Mouse (Mus musculus) embryonic facial prominence, embryonic 10.5 days (tissue): ENCODE measurements around the gene Med29. TPM values are rescaled to one million over a fixed set of nuclear protein-coding genes. Genes with fewer than 3 reads are reported as not detected.

ENCODE experiments used
- DNase-seq: peaks from one replicate; pipeline ENCODE4 v3.0.0-alpha.2; 2017; ENCODE audit warnings: low spot score
- H3K27ac ChIP-seq: fragments of 300-500 bp; sonication (generic); replicated peaks from 2 replicates; pipeline ENCODE4 v1.5.1; 2016; ENCODE audit warnings: mild to moderate bottlenecking
- H3K27me3 ChIP-seq: fragments of 300-500 bp; sonication (generic); replicated peaks from 2 replicates; pipeline ENCODE4 v1.6.1; 2016; ENCODE audit warnings: low read depth, mild to moderate bottlenecking; ENCODE audit not compliant: poor library complexity, severe bottlenecking
- H3K36me3 ChIP-seq: fragments of 300-500 bp; sonication (generic); replicated peaks from 2 replicates; pipeline ENCODE4 v1.6.1; 2016; ENCODE audit warnings: mild to moderate bottlenecking, moderate library complexity
- H3K4me1 ChIP-seq: fragments of 300-500 bp; sonication (generic); 2 replicates; pipeline ENCODE4 v1.6.1; 2016
- H3K4me3 ChIP-seq: fragments of 300-500 bp; sonication (generic); 2 replicates; pipeline ENCODE4 v1.5.1; 2016; ENCODE audit warnings: mild to moderate bottlenecking, moderate library complexity
- H3K9me3 ChIP-seq: fragments of 300-500 bp; sonication (generic); 2 replicates; pipeline ENCODE4 v1.6.1; 2016; ENCODE audit warnings: mild to moderate bottlenecking
- WGBS: fragments of 180-500 bp; shearing (Covaris S2); methylation state at CpG from one replicate; pipeline ENCODE4 v1.1.7; 2016; 5-methylcytosine and 5-hydroxymethylcytosine counted together
- polyA plus RNA-seq: library from polyadenylated mRNA; unstranded; fragments of >200 nt; fragmentation: Nextera tagmentation; extraction: Ambion mirVana; gene quantifications from 2 replicates; pipeline ENCODE4 v1.2.1, GENCODE M21; 2016

The Med29 gene
- polyA plus RNA-seq, 1 experiment from 2014 or later, result 61.9 TPM

DNA sequence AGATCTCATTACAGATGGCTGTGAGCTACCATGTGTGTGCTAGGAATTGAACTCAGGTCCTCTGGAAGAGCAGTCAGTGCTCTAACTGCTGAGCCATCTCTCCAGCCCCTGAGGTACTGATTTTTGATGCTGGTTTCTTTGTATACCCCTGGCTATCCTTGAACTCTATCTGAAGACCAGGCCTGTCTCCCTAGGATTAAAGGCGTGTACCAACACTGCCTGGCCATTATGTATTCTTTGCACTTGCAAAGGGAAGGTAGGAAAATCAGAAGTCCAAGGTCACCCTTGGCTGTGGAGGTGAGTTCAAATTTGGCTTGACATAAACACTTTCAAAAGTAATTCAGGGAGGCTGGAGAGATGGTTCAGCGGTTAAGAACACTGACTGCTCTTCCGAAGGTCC is 37.9 kb downstream of the Med29 start:
- Histone ChIP-seq H3K4me1 (peaks cover 44% of the 10 kb centered on the region), H3K36me3 (peaks cover 65% of the 10 kb centered on the region), H3K27ac (no peak overlapping the region), H3K27me3 (no peaks in the 10 kb centered on the region), H3K4me3 (no peak overlapping the region), H3K9me3 (no peaks in the 10 kb centered on the region)
- 91% methylated on average over 3 of the region's 3 CpGs for WGBS
- DNase-seq, result no peak

DNA sequence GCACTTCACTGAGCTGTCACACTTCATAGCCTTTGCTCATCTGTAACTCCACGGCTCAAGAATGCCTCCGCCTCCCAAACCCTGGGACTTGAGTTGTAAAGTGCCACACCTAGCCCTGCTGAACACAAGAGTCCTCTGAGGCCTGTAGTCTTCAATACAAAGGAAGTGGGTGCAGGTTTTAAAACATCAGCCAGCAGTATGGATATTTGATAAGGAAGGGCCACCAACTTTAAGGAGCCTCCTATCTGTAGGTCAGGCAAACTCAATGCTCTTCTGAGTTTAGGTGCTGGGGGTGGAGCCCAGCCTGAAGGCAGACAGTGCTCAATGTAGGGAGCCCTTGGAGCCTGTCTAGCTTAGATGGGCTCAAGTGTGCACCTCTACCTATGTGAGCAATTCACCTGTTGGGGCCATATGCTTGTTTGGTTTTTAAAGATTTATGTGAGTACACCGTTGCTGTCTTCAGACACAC is 38.4 kb downstream of the Med29 start:
- Histone ChIP-seq H3K27ac (no peak overlapping the region), H3K36me3 (peaks cover 60% of the 10 kb centered on the region), H3K4me1 (peaks cover 48% of the 10 kb centered on the region), H3K4me3 (0 out of 2 replicates have a peak overlapping the region, but pooled peaks have one; percentile 5), H3K27me3 (no peaks in the 10 kb centered on the region), H3K9me3 (no peaks in the 10 kb centered on the region)
- DNase-seq, result no peak
- WGBS, result 92% methylated on average over 3 of the region's 3 CpGs

DNA sequence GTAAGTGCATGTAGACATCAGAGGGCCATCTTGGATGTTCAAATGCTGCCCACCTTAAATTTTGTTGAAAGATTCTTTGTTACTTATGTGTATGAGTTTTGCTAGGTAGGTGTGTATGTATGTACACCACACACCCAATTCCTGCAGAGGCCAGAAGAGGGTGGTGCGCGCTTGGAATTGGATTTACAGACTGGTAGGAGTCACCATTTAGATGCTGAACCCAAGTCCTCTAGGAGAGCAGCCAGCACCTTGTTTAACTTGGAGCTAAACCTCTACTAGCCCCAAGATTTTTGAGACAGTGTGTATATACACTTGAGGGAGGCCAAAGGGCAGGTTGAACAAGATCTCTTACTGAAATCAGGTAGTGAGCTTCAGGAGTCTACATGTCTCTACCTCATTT is 39.2 kb downstream of the Med29 start:
- H3K4me3 ChIP-seq, result no peak overlapping the region
- H3K9me3 ChIP-seq, result no peaks in the 10 kb centered on the region
- H3K4me1 ChIP-seq, result peaks cover 45% of the 10 kb centered on the region
- peaks cover 51% of the 10 kb centered on the region for H3K36me3 ChIP-seq
- H3K27ac ChIP-seq, result no peak overlapping the region
- WGBS, result 98% methylated on average over 2 of the region's 2 CpGs
- H3K27me3 ChIP-seq, result no peaks in the 10 kb centered on the region
- no peak for DNase-seq

GRCm38 (mm10) chr7:28351676-28352191 is 40.8 kb downstream of the Med29 start:
- no peaks in the 10 kb centered on the region for H3K9me3 ChIP-seq
- H3K4me3 ChIP-seq, result peak overlapping the region; percentile 86
- no peaks in the 10 kb centered on the region for H3K27me3 ChIP-seq
- H3K36me3 ChIP-seq, result peaks cover 47% of the 10 kb centered on the region
- H3K4me1 ChIP-seq, result peaks cover 29% of the 10 kb centered on the region
- H3K27ac ChIP-seq, result peak overlapping the region; percentile 96
- 39% methylated on average over 4 of the region's 4 CpGs for WGBS
- no peak for DNase-seq

- under 1% methylated on average over 50 of the region's 50 CpGs for WGBS
- H3K27me3 ChIP-seq, result no peaks in the 10 kb centered on the region
- peak within 1 kb of the TSS; percentile 86 for H3K4me3 ChIP-seq
- H3K36me3 ChIP-seq, result peaks cover 40% of the 10 kb centered on the region
- DNase-seq, result peak; percentile 98
- peak within 1 kb of the TSS; percentile 96 for H3K27ac ChIP-seq
- peaks cover 26% of the 10 kb centered on the region for H3K4me1 ChIP-seq
- H3K9me3 ChIP-seq, result no peaks in the 10 kb centered on the region
Observed at GRCm38 (mm10) chr7:28350155-28350883, 42.2 kb downstream of the Med29 start, which contains the start of gene Rps16. Gene Rps16 (plus strand): TSS chr7:28350652.

GRCm38 (mm10) chr7:28348601-28349000 is 43.9 kb downstream of the Med29 start:
- 85% methylated on average over 7 of the region's 7 CpGs for WGBS

DNA sequence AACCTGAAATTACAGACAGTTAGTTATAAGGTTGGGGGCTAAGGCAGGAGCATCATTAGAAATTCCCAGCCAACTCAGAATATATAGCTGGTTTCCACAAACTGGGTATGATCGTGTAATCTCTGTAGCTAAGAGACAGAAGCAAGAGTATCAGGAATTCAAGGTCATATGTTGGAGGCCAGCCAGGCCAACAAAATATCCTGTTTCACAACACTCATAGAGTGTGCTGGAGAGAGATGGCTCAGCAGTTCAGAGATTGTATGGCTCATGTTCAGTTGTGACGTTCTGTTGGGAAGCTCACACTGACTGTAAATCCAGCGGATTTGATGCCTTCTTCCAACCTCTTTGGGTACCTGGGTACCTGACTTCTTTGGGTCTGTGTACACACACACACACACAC is 44.8 kb downstream of the Med29 start:
- Histone ChIP-seq H3K9me3 (no peaks in the 10 kb centered on the region), H3K27ac (no peak overlapping the region), H3K27me3 (no peaks in the 10 kb centered on the region), H3K36me3 (peaks cover 15% of the 10 kb centered on the region), H3K4me3 (no peak overlapping the region), H3K4me1 (peaks cover 26% of the 10 kb centered on the region)
- DNase-seq, result no peak
- 84% methylated on average over 3 of the region's 3 CpGs for WGBS

More at GRCm38 (mm10) chr7:28348601-28349000, 43.9 kb downstream of the Med29 start:
- Histone ChIP-seq H3K4me3 (peak overlapping the region; percentile 21; the same call in 1 of the 2 replicates), H3K27me3 (no peaks in the 10 kb centered on the region), H3K27ac (no peak overlapping the region), H3K4me1 (peaks cover 26% of the 10 kb centered on the region), H3K36me3 (peaks cover 24% of the 10 kb centered on the region), H3K9me3 (no peaks in the 10 kb centered on the region)
- no peak for DNase-seq

DNA sequence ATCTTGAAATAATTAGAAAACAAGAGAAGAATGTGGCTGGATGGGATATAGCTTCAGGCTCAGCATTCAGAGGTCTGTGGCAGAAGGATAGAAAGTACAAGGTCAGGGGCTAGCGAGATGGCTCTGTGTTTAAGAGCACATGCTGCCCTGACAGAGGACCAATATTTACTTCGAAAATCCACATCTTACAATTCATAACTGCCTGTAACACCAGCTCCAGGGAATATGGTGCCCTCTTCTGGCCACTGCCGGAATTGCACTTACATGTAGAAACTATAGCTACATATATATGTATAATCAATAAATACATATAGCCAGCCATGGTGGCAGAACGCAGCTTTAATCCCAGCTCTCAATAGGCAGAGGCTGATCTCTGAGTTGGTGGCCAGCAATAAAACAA is 47.9 kb downstream of the Med29 start:
- Histone ChIP-seq H3K4me1 (peaks cover 28% of the 10 kb centered on the region), H3K27me3 (no peaks in the 10 kb centered on the region), H3K27ac (no peak overlapping the region), H3K9me3 (no peaks in the 10 kb centered on the region), H3K36me3 (no peaks in the 10 kb centered on the region), H3K4me3 (no peak overlapping the region)
- DNase-seq, result peak; percentile 86
- WGBS, result 9% methylated on average over 4 of the region's 4 CpGs

DNA sequence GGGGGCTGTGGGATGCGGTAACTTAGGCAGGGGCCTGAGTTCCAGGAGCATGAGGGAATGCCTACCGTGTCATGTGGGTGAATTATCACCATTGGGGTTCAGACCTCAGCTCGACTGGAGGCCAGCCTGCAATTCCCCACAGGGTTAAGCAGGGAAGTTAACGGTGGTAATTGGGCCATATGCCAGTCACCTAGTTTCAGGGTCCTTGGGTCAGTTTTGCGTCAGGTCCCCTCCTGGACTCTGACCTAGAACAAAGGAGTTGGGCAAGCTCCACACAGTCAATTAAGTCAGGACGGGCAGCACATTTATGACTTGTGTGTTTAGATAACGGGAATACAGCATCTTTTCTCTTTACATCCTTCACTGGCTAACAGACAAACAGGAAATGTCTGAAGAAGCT is 51.1 kb downstream of the Med29 start:
- no peak for DNase-seq
- peaks cover 31% of the 10 kb centered on the region for H3K4me1 ChIP-seq
- 0 out of 2 replicates have a peak, but pooled peaks cover 5% of the 10 kb centered on the region for H3K36me3 ChIP-seq
- no peak overlapping the region for H3K4me3 ChIP-seq
- H3K27ac ChIP-seq, result peak overlapping the region; percentile 11; the same call in 1 of the 2 replicates
- no peaks in the 10 kb centered on the region for H3K27me3 ChIP-seq
- WGBS, result 49% methylated on average over 7 of the region's 7 CpGs
- no peaks in the 10 kb centered on the region for H3K9me3 ChIP-seq

- H3K4me3 ChIP-seq, result peak overlapping the region; percentile 99
- peaks cover 35% of the 10 kb centered on the region for H3K4me1 ChIP-seq
- H3K9me3 ChIP-seq, result no peaks in the 10 kb centered on the region
- H3K36me3 ChIP-seq, result peaks cover 25% of the 10 kb centered on the region
- no peaks in the 10 kb centered on the region for H3K27me3 ChIP-seq
- peak overlapping the region; percentile 93 for H3K27ac ChIP-seq
- DNase-seq, result peak; percentile 49
- WGBS, result 80% methylated on average over 19 of the region's 19 CpGs
Observed at GRCm38 (mm10) chr7:28339213-28339917, 53.1 kb downstream of the Med29 start.

DNA sequence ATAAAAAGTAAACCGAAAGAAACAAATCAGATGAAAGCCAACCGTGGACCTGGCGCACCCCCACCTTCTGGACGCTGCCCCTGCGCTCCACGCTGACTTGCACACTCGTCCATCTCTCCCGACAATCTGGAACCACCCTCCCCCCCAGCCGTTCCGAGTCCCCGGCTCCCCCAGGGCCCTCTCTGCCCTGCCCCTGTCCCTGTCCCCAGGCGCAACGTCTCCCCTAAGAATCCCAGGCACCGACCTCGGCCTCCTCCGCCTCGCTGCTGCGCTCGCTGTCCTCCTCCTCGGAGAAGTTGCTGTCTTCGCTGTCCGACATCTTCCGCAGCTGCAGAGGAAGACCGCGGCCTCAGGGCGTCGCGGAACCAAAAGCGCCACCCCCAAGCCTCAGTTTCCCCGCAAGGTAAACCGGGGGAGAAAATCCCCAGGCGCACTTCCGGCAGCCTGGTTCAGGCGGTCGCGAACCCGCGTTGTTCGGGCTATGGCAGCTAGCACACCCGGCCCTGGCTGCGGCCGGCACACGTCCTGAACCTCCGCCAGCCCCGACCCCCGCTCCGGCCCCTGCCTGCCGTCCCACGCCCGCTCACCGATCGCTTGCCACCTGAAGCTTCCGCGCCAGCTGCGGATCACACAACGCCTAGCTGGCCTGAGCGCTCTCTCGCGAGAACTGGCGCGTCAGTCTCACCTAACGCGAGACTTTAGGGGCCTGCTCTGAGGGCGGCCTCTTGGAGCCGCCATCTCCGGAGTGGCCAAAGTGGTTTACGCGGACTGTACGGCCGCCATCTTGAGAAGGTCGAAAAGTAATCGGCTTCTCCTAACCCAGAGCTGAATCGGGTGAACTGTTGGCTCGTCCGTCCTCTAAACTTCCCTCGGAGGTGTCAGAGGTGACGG is 54.2 kb downstream of the Med29 start, which contains the start of gene Supt5:
TSS of gene Supt5 (minus strand) at position 639 of the 891 bp plus-strand sequence.
- H3K9me3 ChIP-seq, result no peaks in the 10 kb centered on the region
- peak within 1 kb of the TSS; percentile 99 for H3K4me3 ChIP-seq
- WGBS, result under 1% methylated on average over 77 of the region's 77 CpGs
- H3K4me1 ChIP-seq, result peaks cover 35% of the 10 kb centered on the region
- H3K27ac ChIP-seq, result peak within 1 kb of the TSS; percentile 93
- peak; percentile 97 for DNase-seq
- peaks cover 33% of the 10 kb centered on the region for H3K36me3 ChIP-seq
- H3K27me3 ChIP-seq, result no peaks in the 10 kb centered on the region
